Comparison of ENCODE assay signal across 16 mouse cellular contexts in the genomic region with DNA sequence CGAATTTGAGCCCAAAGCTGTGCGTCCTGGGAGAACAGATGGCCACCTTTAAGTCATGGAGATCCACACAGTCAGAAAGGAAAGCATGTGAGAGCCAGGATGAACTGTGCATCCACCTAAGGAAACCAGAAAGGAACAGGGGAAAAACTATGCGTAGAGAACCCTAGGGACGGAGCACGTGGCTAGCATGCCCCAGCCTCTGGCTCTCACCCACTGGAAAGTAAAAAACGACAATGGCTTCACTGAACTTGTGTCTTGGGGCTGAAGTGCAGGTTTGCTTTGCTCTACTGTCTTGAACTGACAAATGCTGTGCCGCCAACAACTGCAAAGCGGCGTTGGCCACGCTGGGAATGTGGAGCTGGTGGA. TPM values are rescaled to one million over a fixed set of nuclear protein-coding genes. Genes with fewer than 3 reads are reported as not detected.
A peak's percentile ranks its signal among the peaks of the same experiment; 100 is the strongest.
DNase-seq lines count a peak whose midpoint lies in the region; ATAC-seq and TF ChIP-seq lines count a peak whose summit lies in the region.
"Had no signal": no experiment of that assay in that cellular context is flagged by ENCODE, and none has a peak within 500 bp of the region (broad histone marks: within the 10 kb centered on the region; RNA-seq: fewer than 3 reads in every experiment).

No protein-coding gene starts in this region.

- WGBS in heart, embryonic 10.5 days = 68% methylated on average over 10 of the region's 10 CpGs
- 49% methylated on average over 10 of the region's 10 CpGs for WGBS in liver, postnatal 0 days (ENCODE audit: insufficient replicate concordance)

- peaks cover 44% of the 10 kb centered on the region for H3K4me1 ChIP-seq in heart, embryonic 10.5 days
- peaks cover 59% of the 10 kb centered on the region for H3K4me1 ChIP-seq in bone marrow macrophage, adult 2 months (ENCODE audit: control insufficient read depth, insufficient read depth, low read length)
- peaks cover 48% of the 10 kb centered on the region for H3K4me1 ChIP-seq in liver, postnatal 0 days (ENCODE audit: insufficient read depth)

- no peak overlapping the region for H3K4me3 ChIP-seq in heart, embryonic 10.5 days
- no peak overlapping the region for H3K4me3 ChIP-seq in left cerebral cortex, adult 2 months
- peak overlapping the region; percentile 35 for H3K4me3 ChIP-seq in bone marrow macrophage, adult 2 months (ENCODE audit: insufficient read depth, low read length)
- no peak overlapping the region for H3K4me3 ChIP-seq in liver, postnatal 0 days (ENCODE audit: low read depth, low read length)
- H3K4me3 ChIP-seq: embryonic facial prominence, embryonic 12.5 days; hindbrain, embryonic 10.5 days; layer of hippocampus, adult 2 months; limb, embryonic 13.5 days; midbrain, embryonic 13.5 days had no signal

- H3K9me3 ChIP-seq in heart, embryonic 10.5 days = no peaks in the 10 kb centered on the region
- no peaks in the 10 kb centered on the region for H3K9me3 ChIP-seq in liver, postnatal 0 days (ENCODE audit: low read length)
- H3K9me3 ChIP-seq: embryonic facial prominence, embryonic 12.5 days; hindbrain, embryonic 10.5 days; limb, embryonic 13.5 days; midbrain, embryonic 13.5 days had no signal

- H3K9ac ChIP-seq in liver, postnatal 0 days (replicated peaks) = no peak overlapping the region
- H3K9ac ChIP-seq: embryonic facial prominence, embryonic 12.5 days; limb, embryonic 13.5 days; midbrain, embryonic 13.5 days had no signal

- intact Hi-C loops in heart, postnatal 25 days (cut with DNase I) = loop anchor here (5.0 kb wide), 1 partner anchor 159 kb away; a partner anchor contains a TSS
- intact Hi-C loops in left cerebral cortex, adult 2 months (cut with DNase I) = no loop called here
- intact Hi-C loops in left cerebral cortex, postnatal 4 days (cut with DNase I) = no loop called here

- H3K27ac ChIP-seq in heart, embryonic 10.5 days = 0 out of 2 replicates have a peak overlapping the region, but pooled peaks have one; percentile 24
- H3K27ac ChIP-seq in left cerebral cortex, adult 2 months = peak overlapping the region; percentile 69
- H3K27ac ChIP-seq in bone marrow macrophage, adult 2 months (ENCODE audit: insufficient read depth, low read depth, low read length) = peak overlapping the region; percentile 87
- H3K27ac ChIP-seq in liver, postnatal 0 days (ENCODE audit: low read depth) = peak overlapping the region; percentile 34
- H3K27ac ChIP-seq: embryonic facial prominence, embryonic 12.5 days; hindbrain, embryonic 10.5 days; layer of hippocampus, adult 2 months; limb, embryonic 13.5 days; midbrain, embryonic 13.5 days had no signal

- H3K4me2 ChIP-seq in liver, postnatal 0 days (ENCODE audit: low read depth, low read length) = peak overlapping the region; percentile 37
- H3K4me2 ChIP-seq: embryonic facial prominence, embryonic 12.5 days; limb, embryonic 13.5 days; midbrain, embryonic 13.5 days had no signal

- no peak for TF ChIP-seq EP300 in liver, postnatal 0 days (IDR thresholded peaks at IDR 0.05; ENCODE audit: low read depth)

- no peak for TF ChIP-seq POLR2A in bone marrow macrophage, adult 2 months (IDR thresholded peaks at IDR 0.05; ENCODE audit: borderline replicate concordance, low read depth, low read length)

- ATAC-seq in liver, postnatal 0 days = no peak
- ATAC-seq: midbrain, embryonic 13.5 days had no signal

- DNase-seq in heart, embryonic 10.5 days (ENCODE audit: low spot score) = no peak
- no peak for DNase-seq in heart, postnatal 25 days (ENCODE audit: low spot score)
- DNase-seq in left cerebral cortex, adult 2 months (ENCODE audit: extremely low spot score in 1 of 2, low spot score in 2 of 2) = no peak
- DNase-seq in left cerebral cortex, postnatal 4 days = no peak
- no peak for DNase-seq in liver, postnatal 0 days
- no peak for DNase-seq in right cerebral cortex, postnatal 25 days
- DNase-seq in lung, postnatal 36 days = no peak
- DNase-seq: adrenal gland, adult 8-10 months; gastrocnemius, postnatal 36 days; lung, postnatal 14 days had no signal

- no peak for TF ChIP-seq CTCF in left cerebral cortex, adult 2 months (IDR thresholded peaks at IDR 0.05)
- TF ChIP-seq CTCF in bone marrow macrophage, adult 2 months (IDR thresholded peaks at IDR 0.05; ENCODE audit: low read depth, low read length) = no peak
- TF ChIP-seq CTCF in liver, postnatal 0 days (IDR thresholded peaks at IDR 0.05; ENCODE audit: low read depth) = no peak

- no peaks in the 10 kb centered on the region for H3K27me3 ChIP-seq in heart, embryonic 10.5 days (ENCODE audit: insufficient read depth, poor library complexity, severe bottlenecking)
- H3K27me3 ChIP-seq in liver, postnatal 0 days (ENCODE audit: insufficient read depth, low read length) = no peaks in the 10 kb centered on the region
- H3K27me3 ChIP-seq: embryonic facial prominence, embryonic 12.5 days; limb, embryonic 13.5 days; midbrain, embryonic 13.5 days had no signal

- H3K36me3 ChIP-seq in heart, embryonic 10.5 days = peaks cover 24% of the 10 kb centered on the region
- H3K36me3 ChIP-seq in liver, postnatal 0 days (replicated peaks; ENCODE audit: insufficient read depth, low read length) = peaks cover 13% of the 10 kb centered on the region

RNA-seq across cellular contexts. Expression of a gene that starts 4.6 kb away (rescaled TPM):
- 25.0 and 28.3 TPM in 2 replicates for polyA plus RNA-seq in heart, embryonic 10.5 days (2016; fragmentation: Nextera tagmentation; extraction: Ambion mirVana)
- 10 to 100 TPM; 22.4 to 26.8 TPM for total RNA-seq in heart, postnatal 25 days (2021)
- 10 to 100 TPM; 18.8 to 21.4 TPM for total RNA-seq in left cerebral cortex, adult 2 months (2021)
- 10 to 100 TPM; 25.4 to 27.0 TPM for total RNA-seq in left cerebral cortex, postnatal 4 days (2021)
- polyA plus RNA-seq in bone marrow macrophage, adult 2 months (2012; ENCODE audit: insufficient read depth, insufficient read length, missing spikeins) = 98.6 and 100 TPM in 2 replicates
- 20.8 and 23.5 TPM in 2 replicates for polyA plus RNA-seq in liver, postnatal 0 days (2015; fragmentation: Nextera tagmentation; extraction: Ambion mirVana)

RNA-seq across cellular contexts. Expression of a gene that starts 55.5 kb away (rescaled TPM):
- 3.9 and 4.2 TPM in 2 replicates for polyA plus RNA-seq in heart, embryonic 10.5 days (2016; fragmentation: Nextera tagmentation; extraction: Ambion mirVana)
- total RNA-seq in heart, postnatal 25 days (2021) = 1 to 10 TPM; 2.7 to 3.6 TPM
- total RNA-seq in left cerebral cortex, adult 2 months (2021) = 10 to 100 TPM; 21.1 to 30.0 TPM
- 10 to 100 TPM; 13.3 to 16.0 TPM for total RNA-seq in left cerebral cortex, postnatal 4 days (2021)
- 256 and 264 TPM in 2 replicates for polyA plus RNA-seq in bone marrow macrophage, adult 2 months (2012; ENCODE audit: insufficient read depth, insufficient read length, missing spikeins)
- 12.3 and 13.7 TPM in 2 replicates for polyA plus RNA-seq in liver, postnatal 0 days (2015; fragmentation: Nextera tagmentation; extraction: Ambion mirVana)

Comparison
In these comparisons a context has a peak if more than half of its experiments do, and no peak if none do; other contexts are left out.
1. H3K27ac ChIP-seq: peak in every context shown above with its lines; median percentile 87 in bone marrow macrophage, adult 2 months; 69 in left cerebral cortex, adult 2 months; 34 in liver, postnatal 0 days; 24 in heart, embryonic 10.5 days.